Mouse (Mus musculus): ENCODE measurements around the gene Tnfrsf9. TPM values are rescaled to one million over a fixed set of nuclear protein-coding genes. Genes with fewer than 3 reads are reported as not detected.

The Tnfrsf9 gene
- total RNA-seq, 2 experiments from 2014 or later, result 0.29 to 0.45 TPM

GRCm38 (mm10) chr4:150975145-150975544 lies 60.8 kb downstream of the Tnfrsf9 start:
- intact Hi-C loops (cut with DNase I), result no loop called here
- no peak for DNase-seq

- DNase-seq, result no peak
- intact Hi-C loops (cut with DNase I), result no loop called here
Observed at GRCm38 (mm10) chr4:150978156-150978910, 64.0 kb downstream of the Tnfrsf9 start.

GRCm38 (mm10) chr4:150979455-150979854 lies 65.1 kb downstream of the Tnfrsf9 start:
- intact Hi-C loops (cut with DNase I), result no loop called here
- DNase-seq, result no peak

GRCm38 (mm10) chr4:150980153-150980552 lies 65.8 kb downstream of the Tnfrsf9 start:
- DNase-seq, result no peak
- intact Hi-C loops (cut with DNase I), result no loop called here

- peak in 1 of 2 experiments; percentile 18 for DNase-seq
- intact Hi-C loops (cut with DNase I), result no loop called here
Observed at GRCm38 (mm10) chr4:150990148-150990547, 75.8 kb downstream of the Tnfrsf9 start.

Other genes starting within 250 kb of the Tnfrsf9 start
- gene Errfi1, start 60.6 kb upstream of the Tnfrsf9 start, total RNA-seq (2021), result 10 to 100 TPM; 38.4 to 44.5 TPM
- 100 to 1,000 TPM; 200 to 218 TPM for gene Park7, start 125 bp upstream of the Tnfrsf9 start, total RNA-seq (2021)
- gene Uts2, start 82.5 kb downstream of the Tnfrsf9 start, total RNA-seq (2021), result not detected
- gene Per3, start 130.1 kb downstream of the Tnfrsf9 start, total RNA-seq (2021), result 10 to 100 TPM; 11.8 to 16.3 TPM
- gene Vamp3, start 143.4 kb downstream of the Tnfrsf9 start, total RNA-seq (2021), result 10 to 100 TPM; 73.1 to 78.0 TPM
- gene Gm13090, start 175.0 kb downstream of the Tnfrsf9 start, total RNA-seq (2021), result not detected